Mouse (Mus musculus): ENCODE measurements at regions not wholly inside any gene's neighbourhood (a gene's known extent, or its start where the extent isn't known, plus 50 kb on each side); places are given as distances from the start of the nearest gene placed in this dataset.

DNA sequence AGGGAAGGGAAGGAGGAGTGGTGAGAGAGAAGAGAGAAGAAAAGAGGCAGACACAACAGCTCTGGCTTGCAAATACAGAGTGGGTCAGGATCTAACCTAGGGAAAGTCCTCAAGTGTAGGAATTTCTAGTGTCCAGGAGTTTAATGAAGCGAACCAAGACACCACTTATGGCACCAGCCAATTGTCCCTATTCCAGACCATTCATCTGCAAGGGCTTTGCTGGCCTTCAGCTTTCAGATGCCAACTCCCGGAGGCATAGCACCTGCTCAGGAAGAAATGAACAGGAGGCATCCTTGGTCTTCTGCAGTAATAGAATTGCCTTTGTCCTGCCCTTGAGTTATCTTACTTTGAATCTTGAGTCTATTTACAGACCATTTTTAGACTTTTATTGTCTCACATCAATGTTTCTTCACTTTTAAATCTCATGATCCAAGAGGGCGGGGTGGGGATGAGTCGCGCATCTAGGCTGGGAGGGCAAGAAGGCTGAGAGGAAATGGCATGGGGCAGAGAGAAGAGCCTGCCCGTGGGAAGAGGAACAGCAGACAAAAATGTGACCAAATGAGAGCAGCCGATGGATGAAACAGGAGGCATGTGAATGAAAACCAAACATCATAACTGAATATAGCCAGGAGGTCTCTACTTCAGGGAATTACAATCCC is 190.1 kb upstream of the Hmga2 start:
- Histone ChIP-seq H3K36me3 (ENCODE audit: control insufficient read depth, insufficient read depth, low read length) (no peaks in the 10 kb centered on the region), H3K4me3 (ENCODE audit: insufficient read depth, low read depth, low read length) (no peak overlapping the region), H3K27me3 (replicated peaks; ENCODE audit: control insufficient read depth, insufficient read depth, low read length) (no peaks in the 10 kb centered on the region), H3K4me1 (ENCODE audit: control insufficient read depth, insufficient read depth, low read length) (no peaks in the 10 kb centered on the region), H3K27ac (ENCODE audit: insufficient read depth, low read depth, low read length) (no peak overlapping the region)
- DNase-seq: no peak
- TF ChIP-seq POLR2A (IDR thresholded peaks at IDR 0.05; ENCODE audit: low read depth, low read length) (no peak), CTCF (conservative IDR thresholded peaks at IDR 0.05; ENCODE audit: insufficient read depth, insufficient read length, low read depth, low read length) (no peak)
- 77% methylated on average over 7 of the region's 7 CpGs for WGBS

DNA sequence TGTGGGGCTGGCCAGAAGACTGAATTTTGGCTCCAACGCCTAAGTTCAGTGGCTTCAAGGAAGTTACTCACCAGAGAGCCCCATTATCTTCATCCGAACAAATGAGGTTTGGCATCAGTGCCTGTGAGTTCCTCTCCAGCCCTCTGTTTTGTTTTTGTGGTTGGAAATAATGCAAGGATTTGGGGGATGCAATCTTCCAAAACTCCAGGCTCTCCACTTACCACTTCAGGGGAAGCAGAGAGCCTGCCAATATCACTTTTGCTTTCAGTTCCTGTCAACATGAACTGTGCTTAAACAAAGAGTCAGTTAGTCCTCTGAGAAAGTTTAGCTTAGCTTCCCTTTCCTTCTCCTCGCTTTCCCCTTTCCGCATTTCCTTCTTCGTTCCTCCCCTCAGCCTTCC is 189.4 kb upstream of the Hmga2 start:
- peak; percentile 4 for DNase-seq
- Histone ChIP-seq H3K4me1 (ENCODE audit: control insufficient read depth, insufficient read depth, low read length) (no peaks in the 10 kb centered on the region), H3K27ac (ENCODE audit: insufficient read depth, low read depth, low read length) (no peak overlapping the region), H3K27me3 (replicated peaks; ENCODE audit: control insufficient read depth, insufficient read depth, low read length) (no peaks in the 10 kb centered on the region), H3K4me3 (ENCODE audit: insufficient read depth, low read depth, low read length) (no peak overlapping the region), H3K36me3 (ENCODE audit: control insufficient read depth, insufficient read depth, low read length) (no peaks in the 10 kb centered on the region)
- WGBS: 51% methylated on average over 5 of the region's 5 CpGs
- no peak for TF ChIP-seq CTCF (conservative IDR thresholded peaks at IDR 0.05; ENCODE audit: insufficient read depth, insufficient read length, low read depth, low read length)
- TF ChIP-seq POLR2A (IDR thresholded peaks at IDR 0.05; ENCODE audit: low read depth, low read length): no peak

DNA sequence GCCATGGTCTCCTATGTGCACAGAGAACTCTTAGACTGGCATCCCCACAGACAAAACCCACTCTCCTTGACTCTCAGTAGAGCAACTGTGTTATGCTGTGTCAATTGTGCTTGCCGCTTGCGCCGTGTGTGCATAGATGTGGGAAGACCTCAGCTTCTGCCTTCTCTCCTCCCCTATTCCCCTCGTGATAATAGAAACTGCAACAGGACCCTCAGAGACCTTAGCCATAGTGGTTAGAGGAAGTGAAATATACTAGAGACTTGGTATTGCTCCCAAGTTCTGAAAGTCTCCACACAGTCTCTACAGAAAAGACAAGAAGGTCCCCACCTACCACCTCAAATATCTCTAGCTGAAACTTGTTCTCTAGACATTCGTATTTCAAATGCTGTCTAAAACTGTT is 188.2 kb upstream of the Hmga2 start:
- H3K27ac ChIP-seq (ENCODE audit: insufficient read depth, low read depth, low read length): no peak overlapping the region
- TF ChIP-seq CTCF (conservative IDR thresholded peaks at IDR 0.05; ENCODE audit: insufficient read depth, insufficient read length, low read depth, low read length) (no peak), POLR2A (IDR thresholded peaks at IDR 0.05; ENCODE audit: low read depth, low read length) (no peak)
- no peak for DNase-seq
- H3K36me3 ChIP-seq (ENCODE audit: control insufficient read depth, insufficient read depth, low read length): no peaks in the 10 kb centered on the region
- WGBS: 89% methylated on average over 5 of the region's 5 CpGs
- H3K4me3 ChIP-seq (ENCODE audit: insufficient read depth, low read depth, low read length): no peak overlapping the region
- no peaks in the 10 kb centered on the region for H3K4me1 ChIP-seq (ENCODE audit: control insufficient read depth, insufficient read depth, low read length)
- H3K27me3 ChIP-seq (replicated peaks; ENCODE audit: control insufficient read depth, insufficient read depth, low read length): no peaks in the 10 kb centered on the region

DNA sequence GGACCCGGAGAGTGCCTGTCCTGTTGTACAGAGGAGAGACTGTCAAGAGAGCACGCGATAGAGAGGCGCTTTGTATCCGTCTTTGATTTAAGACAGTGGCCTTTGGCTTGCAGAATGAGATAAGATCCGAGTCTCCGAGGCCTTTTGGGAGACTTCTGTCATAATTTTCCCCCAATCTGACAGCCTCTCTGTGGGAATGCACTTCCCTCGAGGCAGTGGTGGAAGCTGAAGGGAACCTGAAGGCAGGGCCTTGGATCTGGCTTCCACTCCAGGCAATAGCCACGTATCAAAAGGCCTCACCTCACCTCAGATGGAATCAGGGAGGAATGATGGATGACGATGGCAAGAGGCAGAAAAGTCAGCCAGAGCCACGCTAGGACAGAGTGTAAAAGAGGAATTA is 187.1 kb upstream of the Hmga2 start:
- H3K36me3 ChIP-seq (ENCODE audit: control insufficient read depth, insufficient read depth, low read length): no peaks in the 10 kb centered on the region
- no peak overlapping the region for H3K27ac ChIP-seq (ENCODE audit: insufficient read depth, low read depth, low read length)
- DNase-seq: no peak
- H3K4me3 ChIP-seq (ENCODE audit: insufficient read depth, low read depth, low read length): no peak overlapping the region
- H3K27me3 ChIP-seq (replicated peaks; ENCODE audit: control insufficient read depth, insufficient read depth, low read length): no peaks in the 10 kb centered on the region
- 51% methylated on average over 11 of the region's 11 CpGs for WGBS
- TF ChIP-seq POLR2A (IDR thresholded peaks at IDR 0.05; ENCODE audit: low read depth, low read length) (no peak), CTCF (conservative IDR thresholded peaks at IDR 0.05; ENCODE audit: insufficient read depth, insufficient read length, low read depth, low read length) (no peak)
- no peaks in the 10 kb centered on the region for H3K4me1 ChIP-seq (ENCODE audit: control insufficient read depth, insufficient read depth, low read length)

DNA sequence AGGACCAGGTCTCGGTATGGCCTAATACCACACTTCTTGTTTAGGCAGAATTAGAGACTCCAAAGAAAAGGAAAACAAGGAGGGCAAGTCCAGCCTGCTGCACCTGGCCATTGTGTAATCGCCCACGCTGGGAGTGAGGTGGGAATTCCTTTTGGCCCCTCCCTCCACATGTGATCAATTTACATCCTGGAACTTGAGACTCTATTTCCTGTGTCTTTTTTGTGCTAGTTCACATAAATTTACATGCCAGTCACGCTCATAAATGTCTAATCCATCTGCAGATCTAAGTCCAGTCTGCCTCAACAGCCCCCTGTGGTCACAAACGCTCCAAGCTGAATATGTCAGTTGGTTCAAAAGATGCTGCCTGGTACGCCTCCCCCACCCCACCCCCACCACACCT is 184.2 kb upstream of the Hmga2 start:
- 39% methylated on average over 6 of the region's 6 CpGs for WGBS
- TF ChIP-seq POLR2A (IDR thresholded peaks at IDR 0.05; ENCODE audit: low read depth, low read length) (no peak), CTCF (conservative IDR thresholded peaks at IDR 0.05; ENCODE audit: insufficient read depth, insufficient read length, low read depth, low read length) (no peak)
- Histone ChIP-seq H3K36me3 (ENCODE audit: control insufficient read depth, insufficient read depth, low read length) (no peaks in the 10 kb centered on the region), H3K27me3 (replicated peaks; ENCODE audit: control insufficient read depth, insufficient read depth, low read length) (no peaks in the 10 kb centered on the region), H3K4me1 (ENCODE audit: control insufficient read depth, insufficient read depth, low read length) (no peaks in the 10 kb centered on the region), H3K4me3 (ENCODE audit: insufficient read depth, low read depth, low read length) (no peak overlapping the region), H3K27ac (ENCODE audit: insufficient read depth, low read depth, low read length) (no peak overlapping the region)
- DNase-seq: no peak

DNA sequence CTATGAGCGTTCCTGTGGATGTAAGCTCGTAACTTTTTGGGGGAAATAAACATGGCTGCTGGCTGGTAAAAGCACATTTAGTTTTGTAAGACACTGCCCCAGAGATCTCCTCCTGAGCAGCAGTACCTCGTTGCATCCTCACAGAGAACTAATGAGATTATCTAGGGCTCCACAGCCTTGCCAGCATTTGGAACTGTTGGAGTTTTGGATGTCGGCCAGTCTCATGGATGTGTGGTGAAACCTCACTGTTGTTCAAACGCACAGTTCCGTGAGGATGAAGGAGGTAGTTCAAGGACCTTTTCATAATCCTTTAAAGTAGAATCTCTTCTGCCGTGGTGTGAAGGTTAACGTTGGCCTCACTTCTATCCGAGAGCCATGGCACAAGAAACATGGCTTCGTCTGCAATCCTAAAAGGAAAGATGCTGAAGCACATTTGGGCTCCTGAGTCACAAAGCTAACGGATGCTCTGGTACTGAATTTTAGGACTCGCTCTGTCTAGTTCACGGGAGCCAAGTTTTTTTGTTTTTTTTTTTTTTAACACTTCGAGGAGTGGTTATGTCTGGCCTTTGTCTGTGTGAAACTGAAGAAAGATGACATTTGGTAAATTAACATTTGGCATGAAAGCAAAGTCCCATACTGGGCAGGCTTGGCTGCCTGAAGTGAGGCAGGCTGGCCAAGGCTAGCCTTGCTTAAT is 179.1 kb upstream of the Hmga2 start:
- DNase-seq: no peak
- WGBS: 88% methylated on average over 14 of the region's 14 CpGs
- Histone ChIP-seq H3K4me1 (ENCODE audit: control insufficient read depth, insufficient read depth, low read length) (no peaks in the 10 kb centered on the region), H3K27ac (ENCODE audit: insufficient read depth, low read depth, low read length) (no peak overlapping the region), H3K36me3 (ENCODE audit: control insufficient read depth, insufficient read depth, low read length) (no peaks in the 10 kb centered on the region), H3K27me3 (replicated peaks; ENCODE audit: control insufficient read depth, insufficient read depth, low read length) (no peaks in the 10 kb centered on the region), H3K4me3 (ENCODE audit: insufficient read depth, low read depth, low read length) (no peak overlapping the region)
- TF ChIP-seq POLR2A (IDR thresholded peaks at IDR 0.05; ENCODE audit: low read depth, low read length) (no peak), CTCF (conservative IDR thresholded peaks at IDR 0.05; ENCODE audit: insufficient read depth, insufficient read length, low read depth, low read length) (no peak)

DNA sequence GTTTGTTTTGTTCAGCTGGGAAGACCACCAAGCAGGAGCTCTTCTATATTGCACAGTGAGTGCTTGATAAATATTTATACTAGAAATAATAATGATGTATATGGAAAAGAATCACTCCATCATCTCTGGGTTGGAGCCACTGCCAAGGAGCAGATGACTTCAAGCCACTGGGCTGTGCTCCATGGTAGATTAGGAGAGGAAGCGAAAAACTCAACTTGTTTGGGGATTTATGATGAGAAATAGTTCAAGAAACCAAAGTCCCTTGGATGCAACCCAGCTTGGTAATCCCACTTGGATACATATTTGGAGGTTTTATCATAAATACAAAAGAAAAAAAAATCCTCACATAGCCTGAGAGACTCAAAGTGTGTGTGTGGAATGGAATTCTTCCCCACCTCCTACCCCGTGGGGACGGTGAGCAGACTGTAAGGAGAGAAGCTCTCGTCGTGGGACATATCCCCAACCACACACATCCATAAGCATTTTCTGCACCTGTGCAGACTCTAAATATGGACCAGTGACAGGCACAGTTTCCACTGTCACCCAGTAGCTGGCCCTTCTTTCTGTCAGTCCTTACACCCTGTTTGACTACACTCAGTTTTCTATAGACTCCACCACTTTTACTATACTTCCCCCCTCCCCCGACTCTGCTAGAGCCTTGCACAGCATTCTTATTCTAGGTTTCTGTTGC is 176.4 kb upstream of the Hmga2 start:
- Histone ChIP-seq H3K36me3 (ENCODE audit: control insufficient read depth, insufficient read depth, low read length) (no peaks in the 10 kb centered on the region), H3K4me1 (ENCODE audit: control insufficient read depth, insufficient read depth, low read length) (no peaks in the 10 kb centered on the region), H3K27me3 (replicated peaks; ENCODE audit: control insufficient read depth, insufficient read depth, low read length) (no peaks in the 10 kb centered on the region), H3K4me3 (ENCODE audit: insufficient read depth, low read depth, low read length) (no peak overlapping the region), H3K27ac (ENCODE audit: insufficient read depth, low read depth, low read length) (no peak overlapping the region)
- DNase-seq: no peak
- TF ChIP-seq CTCF (conservative IDR thresholded peaks at IDR 0.05; ENCODE audit: insufficient read depth, insufficient read length, low read depth, low read length): no peak
- no peak for TF ChIP-seq POLR2A (IDR thresholded peaks at IDR 0.05; ENCODE audit: low read depth, low read length)
- 85% methylated on average over 6 of the region's 6 CpGs for WGBS

Data from kidney, adult 2 months (tissue).